Mouse (Mus musculus) C2C12 (cell line): ENCODE data around the gene Col17a1.

Source experiments
- CTCF ChIP-seq: IDR thresholded peaks from one replicate; pipeline ENCODE4 v1.5.1; 2011; ENCODE audit not compliant: control insufficient read depth, insufficient read depth, insufficient read length
- MAX ChIP-seq: IDR thresholded peaks from one replicate; pipeline ENCODE4 v1.6.1; 2011; ENCODE audit warnings: mild to moderate bottlenecking, control low read depth
- MYOD1 ChIP-seq: IDR thresholded peaks from one replicate; pipeline ENCODE4 v1.6.1; 2011; ENCODE audit warnings: low read depth; ENCODE audit not compliant: control insufficient read depth, insufficient read length
- MYOG ChIP-seq: IDR thresholded peaks from one replicate; pipeline ENCODE4 v1.6.1; 2011; ENCODE audit not compliant: control insufficient read depth, insufficient read length; ENCODE audit errors: extremely low read depth
- USF1 ChIP-seq: IDR thresholded peaks from one replicate; pipeline ENCODE4 v1.6.1; 2011; ENCODE audit warnings: low read depth, mild to moderate bottlenecking, control low read depth, moderate library complexity

DNA sequence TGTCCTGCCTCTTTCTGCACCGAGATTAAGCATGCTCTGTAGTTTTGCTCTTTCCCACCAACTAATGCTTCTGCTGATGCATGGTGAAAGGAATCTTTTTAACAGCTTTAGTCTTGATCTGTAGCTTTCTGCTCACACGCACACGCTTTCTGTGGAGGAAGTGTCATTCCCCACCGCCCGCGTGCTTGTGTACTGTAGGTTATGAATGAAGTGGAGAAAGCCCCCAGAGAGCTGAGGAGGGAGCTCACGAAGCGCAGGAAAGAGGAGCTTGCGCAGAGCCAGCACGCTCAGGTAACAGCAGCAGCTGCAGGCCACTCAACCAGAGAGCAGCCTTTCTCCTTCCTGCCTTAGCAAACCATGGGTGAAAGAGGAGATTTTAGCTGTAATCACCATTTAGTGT is 64.4 kb downstream of the Col17a1 start:
- no peak for TF ChIP-seq MYOG
- no peak for TF ChIP-seq CTCF
- no peak for TF ChIP-seq USF1
- no peak for TF ChIP-seq MAX
- no peak for TF ChIP-seq MYOD1
